Mouse (Mus musculus): ENCODE results near the gene Lama5. TPM values are rescaled to one million over a fixed set of nuclear protein-coding genes. Genes with fewer than 3 reads are reported as not detected.
A peak's percentile ranks its signal among the peaks of the same experiment; 100 is the strongest.

The Lama5 gene
- polyA plus RNA-seq, 1 experiment from 2014 or later, result 6.4 TPM

GRCm38 (mm10) chr2:180201303-180201702 lies 24.4 kb downstream of the Lama5 start:
- 85% methylated on average over 9 of the region's 9 CpGs for WGBS
- H3K36me3 ChIP-seq, result peaks cover 8% of the 10 kb centered on the region; the same call in 1 of the 2 replicates

GRCm38 (mm10) chr2:180200681-180201080 lies 25.0 kb downstream of the Lama5 start:
- H3K9me3 ChIP-seq (replicated peaks), result no peaks in the 10 kb centered on the region
- no peak for DNase-seq (ENCODE audit: low spot score)
- H3K4me3 ChIP-seq, result no peak overlapping the region
- peaks cover 13% of the 10 kb centered on the region; the same call in 1 of the 2 replicates for H3K36me3 ChIP-seq
- WGBS, result 79% methylated on average over 11 of the region's 11 CpGs
- H3K27me3 ChIP-seq (ENCODE audit: low read depth, poor library complexity, severe bottlenecking), result no peaks in the 10 kb centered on the region
- peak overlapping the region; percentile 67 for H3K27ac ChIP-seq (replicated peaks)
- H3K4me1 ChIP-seq, result peaks cover 24% of the 10 kb centered on the region

More at GRCm38 (mm10) chr2:180201303-180201702, 24.4 kb downstream of the Lama5 start:
- Histone ChIP-seq H3K4me1 (peaks cover 26% of the 10 kb centered on the region), H3K4me3 (no peak overlapping the region), H3K27ac (replicated peaks) (peak overlapping the region; percentile 67), H3K9me3 (replicated peaks) (no peaks in the 10 kb centered on the region), H3K27me3 (ENCODE audit: low read depth, poor library complexity, severe bottlenecking) (no peaks in the 10 kb centered on the region)
- DNase-seq (ENCODE audit: low spot score), result no peak

GRCm38 (mm10) chr2:180198782-180199181 lies 26.9 kb downstream of the Lama5 start:
- 93% methylated on average over 10 of the region's 10 CpGs for WGBS

GRCm38 (mm10) chr2:180197323-180198037 lies 28.2 kb downstream of the Lama5 start:
- DNase-seq (ENCODE audit: low spot score), result no peak
- Histone ChIP-seq H3K4me1 (peaks cover 26% of the 10 kb centered on the region), H3K36me3 (peaks cover 17% of the 10 kb centered on the region), H3K9me3 (replicated peaks) (no peaks in the 10 kb centered on the region), H3K27me3 (ENCODE audit: low read depth, poor library complexity, severe bottlenecking) (no peaks in the 10 kb centered on the region), H3K27ac (replicated peaks) (no peak overlapping the region), H3K4me3 (no peak overlapping the region)
- 93% methylated on average over 10 of the region's 10 CpGs for WGBS

More at GRCm38 (mm10) chr2:180198782-180199181, 26.9 kb downstream of the Lama5 start:
- peaks cover 13% of the 10 kb centered on the region; the same call in 1 of the 2 replicates for H3K36me3 ChIP-seq
- H3K9me3 ChIP-seq (replicated peaks), result no peaks in the 10 kb centered on the region
- no peak overlapping the region for H3K4me3 ChIP-seq
- H3K27me3 ChIP-seq (ENCODE audit: low read depth, poor library complexity, severe bottlenecking), result no peaks in the 10 kb centered on the region
- DNase-seq (ENCODE audit: low spot score), result no peak
- H3K27ac ChIP-seq (replicated peaks), result no peak overlapping the region
- peaks cover 26% of the 10 kb centered on the region for H3K4me1 ChIP-seq

GRCm38 (mm10) chr2:180196610-180197322 lies 28.9 kb downstream of the Lama5 start:
- Histone ChIP-seq H3K4me3 (no peak overlapping the region), H3K36me3 (peaks cover 17% of the 10 kb centered on the region), H3K27ac (replicated peaks) (no peak overlapping the region), H3K27me3 (ENCODE audit: low read depth, poor library complexity, severe bottlenecking) (no peaks in the 10 kb centered on the region), H3K4me1 (peaks cover 22% of the 10 kb centered on the region), H3K9me3 (replicated peaks) (no peaks in the 10 kb centered on the region)
- WGBS, result 71% methylated on average over 12 of the region's 12 CpGs
- DNase-seq (ENCODE audit: low spot score), result no peak

- Histone ChIP-seq H3K27me3 (ENCODE audit: low read depth, poor library complexity, severe bottlenecking) (no peaks in the 10 kb centered on the region), H3K4me3 (no peak overlapping the region), H3K9me3 (replicated peaks) (no peaks in the 10 kb centered on the region), H3K36me3 (peaks cover 13% of the 10 kb centered on the region; the same call in 1 of the 2 replicates), H3K4me1 (no peaks in the 10 kb centered on the region), H3K27ac (replicated peaks) (no peak overlapping the region)
- 92% methylated on average over 11 of the region's 11 CpGs for WGBS
- no peak for DNase-seq (ENCODE audit: low spot score)
Measured at GRCm38 (mm10) chr2:180187362-180187761, 38.3 kb downstream of the Lama5 start.

GRCm38 (mm10) chr2:180185686-180186085 lies 40.0 kb downstream of the Lama5 start:
- Histone ChIP-seq H3K9me3 (replicated peaks) (no peaks in the 10 kb centered on the region), H3K4me3 (no peak overlapping the region), H3K27me3 (ENCODE audit: low read depth, poor library complexity, severe bottlenecking) (no peaks in the 10 kb centered on the region), H3K36me3 (peaks cover 25% of the 10 kb centered on the region; the same call in 1 of the 2 replicates), H3K27ac (replicated peaks) (no peak overlapping the region), H3K4me1 (no peaks in the 10 kb centered on the region)
- WGBS, result 95% methylated on average over 14 of the region's 14 CpGs
- DNase-seq (ENCODE audit: low spot score), result no peak

- H3K27me3 ChIP-seq (ENCODE audit: low read depth, poor library complexity, severe bottlenecking), result no peaks in the 10 kb centered on the region
- peaks cover 35% of the 10 kb centered on the region for H3K36me3 ChIP-seq
- DNase-seq (ENCODE audit: low spot score), result no peak
- H3K9me3 ChIP-seq (replicated peaks), result no peaks in the 10 kb centered on the region
- 89% methylated on average over 6 of the region's 6 CpGs for WGBS
- no peak overlapping the region for H3K27ac ChIP-seq (replicated peaks)
- no peak overlapping the region for H3K4me3 ChIP-seq
- no peaks in the 10 kb centered on the region for H3K4me1 ChIP-seq
Measured at GRCm38 (mm10) chr2:180184752-180185109, 40.9 kb downstream of the Lama5 start.

- 89% methylated on average over 24 of the region's 24 CpGs for WGBS
- peaks cover 40% of the 10 kb centered on the region for H3K36me3 ChIP-seq
- H3K4me3 ChIP-seq, result no peak overlapping the region
- H3K9me3 ChIP-seq (replicated peaks), result no peaks in the 10 kb centered on the region
- no peak for DNase-seq (ENCODE audit: low spot score)
- H3K27ac ChIP-seq (replicated peaks), result no peak overlapping the region
- no peaks in the 10 kb centered on the region for H3K27me3 ChIP-seq (ENCODE audit: low read depth, poor library complexity, severe bottlenecking)
- H3K4me1 ChIP-seq, result no peaks in the 10 kb centered on the region
Measured at GRCm38 (mm10) chr2:180184011-180184751, 41.5 kb downstream of the Lama5 start.

- H3K27me3 ChIP-seq (ENCODE audit: low read depth, poor library complexity, severe bottlenecking), result no peaks in the 10 kb centered on the region
- 94% methylated on average over 9 of the region's 9 CpGs for WGBS
- peaks cover 64% of the 10 kb centered on the region for H3K36me3 ChIP-seq
- no peaks in the 10 kb centered on the region for H3K4me1 ChIP-seq
- no peaks in the 10 kb centered on the region for H3K9me3 ChIP-seq (replicated peaks)
- H3K4me3 ChIP-seq, result no peak overlapping the region
- no peak overlapping the region for H3K27ac ChIP-seq (replicated peaks)
- no peak for DNase-seq (ENCODE audit: low spot score)
Measured at GRCm38 (mm10) chr2:180181542-180181941, 44.1 kb downstream of the Lama5 start.

- DNase-seq (ENCODE audit: low spot score), result no peak
- 93% methylated on average over 7 of the region's 7 CpGs for WGBS
- peaks cover 81% of the 10 kb centered on the region for H3K36me3 ChIP-seq
- no peak overlapping the region for H3K4me3 ChIP-seq
- H3K4me1 ChIP-seq, result peaks cover 25% of the 10 kb centered on the region
- H3K9me3 ChIP-seq (replicated peaks), result no peaks in the 10 kb centered on the region
- no peak overlapping the region for H3K27ac ChIP-seq (replicated peaks)
- H3K27me3 ChIP-seq (ENCODE audit: low read depth, poor library complexity, severe bottlenecking), result no peaks in the 10 kb centered on the region
Measured at GRCm38 (mm10) chr2:180175725-180176124, 49.9 kb downstream of the Lama5 start.

GRCm38 (mm10) chr2:180174121-180174520 lies 51.5 kb downstream of the Lama5 start:
- Histone ChIP-seq H3K27ac (replicated peaks) (no peak overlapping the region), H3K27me3 (ENCODE audit: low read depth, poor library complexity, severe bottlenecking) (no peaks in the 10 kb centered on the region), H3K4me1 (peaks cover 27% of the 10 kb centered on the region), H3K4me3 (no peak overlapping the region), H3K9me3 (replicated peaks) (no peaks in the 10 kb centered on the region), H3K36me3 (peaks cover 65% of the 10 kb centered on the region)
- DNase-seq (ENCODE audit: low spot score), result no peak
- 95% methylated on average over 5 of the region's 5 CpGs for WGBS
